Mouse (Mus musculus) stomach, postnatal 0 days (tissue): ENCODE measurements around the gene Dgkg.

ENCODE experiments used
- CTCF ChIP-seq: IDR thresholded peaks from 2 replicates; pipeline ENCODE4 v1.5.1; 2016; ENCODE audit warnings: antibody characterized with exemption, low read depth, mild to moderate bottlenecking, moderate library complexity
- EP300 ChIP-seq: optimal IDR thresholded peaks from 2 replicates; pipeline ENCODE3; 2016; ENCODE audit warnings: antibody characterized with exemption

- no peak for TF ChIP-seq CTCF
- TF ChIP-seq EP300, result no peak
Observed at GRCm38 (mm10) chr16:22642054-22642453, 15.0 kb downstream of the Dgkg start.
